Mouse (Mus musculus) testis, adult 2 months (tissue): ENCODE results near the gene Pcbp2.

Experiments
- CTCF ChIP-seq: fragments of 200-500 bp; IDR thresholded peaks from 2 replicates; pipeline ENCODE4 v1.5.1; 2012; ENCODE audit warnings: low read depth, mild to moderate bottlenecking, inconsistent platforms, low read length, moderate library complexity; ENCODE audit not compliant: control insufficient read depth, insufficient read depth, insufficient replicate concordance
- POLR2A ChIP-seq: fragments of 200-500 bp; IDR thresholded peaks from 2 replicates; pipeline ENCODE4 v1.6.1; 2012; ENCODE audit warnings: low read depth, mild to moderate bottlenecking, inconsistent platforms, low read length, moderate library complexity; ENCODE audit not compliant: control insufficient read depth

- no peak for TF ChIP-seq CTCF
- 0 out of 2 replicates have a peak, but pooled peaks have one; percentile 38 for TF ChIP-seq POLR2A
Observed at GRCm38 (mm10) chr15:102445146-102445545, 25.2 kb upstream of the Pcbp2 start, which contains the start of gene Amhr2.
